Mouse (Mus musculus) neural tube, embryonic 12.5 days (tissue): ENCODE data around the gene Rhebl1. TPM values are rescaled to one million over a fixed set of nuclear protein-coding genes. Genes with fewer than 3 reads are reported as not detected.

Experiments used
- ATAC-seq: fragments of 200-750 bp; cut with Nextera tagmentation; 2 replicates; pipeline ENCODE4 v1.8.0; 2017; ENCODE audit warnings: low read depth, mild to moderate bottlenecking, moderate TSS enrichment, moderate library complexity; ENCODE audit not compliant: low FRiP score
- H3K27ac ChIP-seq: fragments of 300-500 bp; sonication (generic); 2 replicates; pipeline ENCODE4 v1.5.1; 2016
- H3K27me3 ChIP-seq: fragments of 300-500 bp; sonication (generic); replicated peaks from 2 replicates; pipeline ENCODE4 v1.6.1; 2016; ENCODE audit warnings: mild to moderate bottlenecking
- H3K36me3 ChIP-seq: fragments of 300-500 bp; sonication (generic); 2 replicates; pipeline ENCODE4 v1.6.1; 2016; ENCODE audit warnings: mild to moderate bottlenecking
- H3K4me1 ChIP-seq: fragments of 300-500 bp; sonication (generic); 2 replicates; pipeline ENCODE4 v1.6.1; 2016
- H3K4me2 ChIP-seq: fragments of 300-500 bp; sonication (generic); replicated peaks from 2 replicates; pipeline ENCODE4 v1.6.1; 2016; ENCODE audit warnings: mild to moderate bottlenecking
- H3K4me3 ChIP-seq: fragments of 300-500 bp; sonication (generic); 2 replicates; pipeline ENCODE4 v1.5.1; 2016
- H3K9ac ChIP-seq: fragments of 300-500 bp; sonication (generic); 2 replicates; pipeline ENCODE4 v1.6.1; 2016; ENCODE audit warnings: mild to moderate bottlenecking
- H3K9me3 ChIP-seq: fragments of 300-500 bp; sonication (generic); 2 replicates; pipeline ENCODE4 v1.6.1; 2016; ENCODE audit warnings: mild to moderate bottlenecking
- WGBS: fragments of 180-500 bp; shearing (Covaris S2); methylation state at CpG from one replicate; pipeline ENCODE4 v1.1.7; 2016; 5-methylcytosine and 5-hydroxymethylcytosine counted together
- polyA plus RNA-seq: library from polyadenylated mRNA; unstranded; fragments of >200 nt; fragmentation: Nextera tagmentation; extraction: Ambion mirVana; gene quantifications from 2 replicates; pipeline ENCODE4 v1.2.1, GENCODE M21; 2016

Rhebl1 gene
- polyA plus RNA-seq, 1 experiment from 2014 or later: 27.8 TPM

GRCm38 (mm10) chr15:98901530-98901929, 7.2 kb upstream of the Rhebl1 start:
- Histone ChIP-seq H3K4me2 (no peak overlapping the region), H3K4me3 (no peak overlapping the region), H3K36me3 (peaks cover 33% of the 10 kb centered on the region), H3K9ac (no peak overlapping the region), H3K9me3 (no peaks in the 10 kb centered on the region), H3K4me1 (peaks cover 8% of the 10 kb centered on the region), H3K27ac (no peak overlapping the region), H3K27me3 (peaks cover 42% of the 10 kb centered on the region)
- WGBS: 65% methylated on average over 1 of the region's 1 CpGs
- ATAC-seq: no peak

GRCm38 (mm10) chr15:98897928-98898800, 3.8 kb upstream of the Rhebl1 start, which contains the start of gene Dhh:
TSS of gene Dhh (minus strand) at chr15:98898540.
- Histone ChIP-seq H3K9me3 (no peaks in the 10 kb centered on the region), H3K9ac (no peak within 1 kb of the TSS), H3K36me3 (peaks cover 7% of the 10 kb centered on the region), H3K4me2 (peak within 1 kb of the TSS; percentile 43), H3K27me3 (peaks cover 76% of the 10 kb centered on the region), H3K4me3 (no peak within 1 kb of the TSS), H3K4me1 (peaks cover 33% of the 10 kb centered on the region), H3K27ac (no peak within 1 kb of the TSS)
- ATAC-seq: no peak
- WGBS: 1% methylated on average over 41 of the region's 41 CpGs

- Histone ChIP-seq H3K4me1 (peaks cover 33% of the 10 kb centered on the region), H3K4me3 (no peak overlapping the region), H3K4me2 (peak overlapping the region; percentile 43), H3K27me3 (peaks cover 82% of the 10 kb centered on the region), H3K9ac (no peak overlapping the region), H3K9me3 (no peaks in the 10 kb centered on the region), H3K36me3 (0 out of 2 replicates have a peak, but pooled peaks cover under 1% of the 10 kb centered on the region), H3K27ac (no peak overlapping the region)
- ATAC-seq: no peak
- WGBS: 1% methylated on average over 10 of the region's 10 CpGs
Observed at GRCm38 (mm10) chr15:98897495-98897894, 3.2 kb upstream of the Rhebl1 start.

GRCm38 (mm10) chr15:98895635-98896589, 1.6 kb upstream of the Rhebl1 start:
- no peak for ATAC-seq
- 1% methylated on average over 41 of the region's 41 CpGs for WGBS
- H3K9me3 ChIP-seq: no peaks in the 10 kb centered on the region
- H3K36me3 ChIP-seq: no peaks in the 10 kb centered on the region
- peak overlapping the region; percentile 35 for H3K9ac ChIP-seq
- peaks cover 93% of the 10 kb centered on the region for H3K27me3 ChIP-seq
- H3K4me2 ChIP-seq: peak overlapping the region; percentile 92
- H3K4me3 ChIP-seq: peak overlapping the region; percentile 23
- H3K4me1 ChIP-seq: peaks cover 33% of the 10 kb centered on the region
- H3K27ac ChIP-seq: no peak overlapping the region

GRCm38 (mm10) chr15:98894746-98895634, 650 bp upstream of the Rhebl1 start:
- no peak for ATAC-seq
- Histone ChIP-seq H3K4me3 (peak overlapping the region; percentile 41), H3K9me3 (no peaks in the 10 kb centered on the region), H3K9ac (0 out of 2 replicates have a peak overlapping the region, but pooled peaks have one; percentile 35), H3K4me2 (peak overlapping the region; percentile 92), H3K27me3 (peaks cover 85% of the 10 kb centered on the region), H3K36me3 (no peaks in the 10 kb centered on the region), H3K27ac (no peak overlapping the region), H3K4me1 (peaks cover 33% of the 10 kb centered on the region)
- WGBS: 1% methylated on average over 38 of the region's 38 CpGs

GRCm38 (mm10) chr15:98893036-98893435, 1.3 kb downstream of the Rhebl1 start:
- no peak overlapping the region for H3K4me3 ChIP-seq
- H3K4me1 ChIP-seq: peaks cover 28% of the 10 kb centered on the region
- H3K36me3 ChIP-seq: no peaks in the 10 kb centered on the region
- ATAC-seq: no peak
- no peaks in the 10 kb centered on the region for H3K9me3 ChIP-seq
- WGBS: 41% methylated on average over 4 of the region's 4 CpGs
- H3K27ac ChIP-seq: no peak overlapping the region
- no peak overlapping the region for H3K9ac ChIP-seq
- H3K27me3 ChIP-seq: peaks cover 67% of the 10 kb centered on the region
- H3K4me2 ChIP-seq: no peak overlapping the region; the same call in 1 of the 2 replicates

GRCm38 (mm10) chr15:98891907-98892606, 2.3 kb downstream of the Rhebl1 start:
- H3K27ac ChIP-seq: no peak overlapping the region
- no peak for ATAC-seq
- no peak overlapping the region for H3K4me2 ChIP-seq
- 47% methylated on average over 6 of the region's 6 CpGs for WGBS
- H3K9ac ChIP-seq: no peak overlapping the region
- peaks cover 57% of the 10 kb centered on the region for H3K27me3 ChIP-seq
- peaks cover 24% of the 10 kb centered on the region for H3K4me1 ChIP-seq
- H3K4me3 ChIP-seq: no peak overlapping the region
- H3K36me3 ChIP-seq: no peaks in the 10 kb centered on the region
- no peaks in the 10 kb centered on the region for H3K9me3 ChIP-seq

- H3K36me3 ChIP-seq: no peaks in the 10 kb centered on the region
- peak overlapping the region; percentile 23; the same call in 1 of the 2 replicates for H3K4me2 ChIP-seq
- no peak for ATAC-seq
- H3K9ac ChIP-seq: no peak overlapping the region
- no peak overlapping the region for H3K27ac ChIP-seq
- peaks cover 49% of the 10 kb centered on the region for H3K27me3 ChIP-seq
- peaks cover 24% of the 10 kb centered on the region for H3K4me1 ChIP-seq
- H3K9me3 ChIP-seq: no peaks in the 10 kb centered on the region
- WGBS: 11% methylated on average over 19 of the region's 19 CpGs
- no peak overlapping the region for H3K4me3 ChIP-seq
Observed at GRCm38 (mm10) chr15:98891198-98891742, 3.1 kb downstream of the Rhebl1 start.

- Histone ChIP-seq H3K27me3 (peaks cover 11% of the 10 kb centered on the region), H3K9ac (no peak overlapping the region), H3K27ac (no peak overlapping the region), H3K36me3 (no peaks in the 10 kb centered on the region), H3K9me3 (no peaks in the 10 kb centered on the region), H3K4me1 (no peaks in the 10 kb centered on the region), H3K4me2 (no peak overlapping the region), H3K4me3 (no peak overlapping the region)
- ATAC-seq: no peak
- WGBS: 86% methylated on average over 7 of the region's 7 CpGs
Observed at GRCm38 (mm10) chr15:98887526-98887925, 6.8 kb downstream of the Rhebl1 start.

- 74% methylated on average over 8 of the region's 8 CpGs for WGBS
- Histone ChIP-seq H3K36me3 (no peaks in the 10 kb centered on the region), H3K9ac (no peak overlapping the region), H3K4me3 (no peak overlapping the region), H3K4me1 (no peaks in the 10 kb centered on the region), H3K9me3 (no peaks in the 10 kb centered on the region), H3K27ac (no peak overlapping the region), H3K4me2 (no peak overlapping the region), H3K27me3 (peaks cover 8% of the 10 kb centered on the region; the same call in 1 of the 2 replicates)
- ATAC-seq: no peak
Observed at GRCm38 (mm10) chr15:98886667-98887387, 7.5 kb downstream of the Rhebl1 start.
